In the genomic region with DNA sequence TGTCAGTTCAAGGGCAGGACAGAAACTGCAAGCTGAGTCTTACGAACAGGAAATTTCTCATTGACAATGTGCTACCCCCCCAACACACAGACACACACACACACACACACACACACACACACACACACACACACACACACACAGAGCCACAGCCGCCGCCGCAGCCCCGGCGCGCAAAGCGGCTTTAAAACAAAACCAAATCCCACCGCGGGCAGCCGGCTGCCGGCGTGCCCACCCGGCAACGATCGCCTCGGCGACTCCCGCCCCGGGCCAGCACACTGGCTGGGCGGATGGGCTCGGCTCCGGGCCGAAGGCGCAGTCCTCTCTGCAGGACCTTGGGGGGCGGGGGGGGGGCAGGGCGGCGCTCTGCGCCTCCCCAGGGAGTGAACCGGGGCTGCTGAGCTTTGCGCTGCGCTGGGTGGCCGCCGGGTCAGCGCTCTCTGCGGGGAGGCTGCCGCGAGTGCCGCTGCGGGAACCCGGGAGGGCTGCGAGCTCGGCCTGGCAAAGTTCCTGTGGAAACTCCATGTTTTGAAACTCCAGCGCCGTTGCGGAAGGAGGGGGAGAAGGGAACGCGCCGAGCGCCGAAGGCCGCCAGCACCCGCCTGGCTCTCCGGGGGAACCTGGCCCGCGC, we compare ENCODE assay signal across 8 mouse cellular contexts.
A peak's percentile ranks its signal among the peaks of the same experiment; 100 is the strongest.
DNase-seq lines count a peak whose midpoint lies in the region; ATAC-seq and TF ChIP-seq lines count a peak whose summit lies in the region.

No protein-coding gene starts in this region.

- intact Hi-C loops in heart, postnatal 10 days (cut with DNase I), result no loop called here

- peak overlapping the region; percentile 89 for H3K27ac ChIP-seq in embryonic facial prominence, embryonic 13.5 days
- peak overlapping the region; percentile 91 for H3K27ac ChIP-seq in midbrain, embryonic 10.5 days (replicated peaks)
- H3K27ac ChIP-seq in stomach, postnatal 0 days (replicated peaks), result peak overlapping the region; percentile 94

- peaks cover 28% of the 10 kb centered on the region for H3K4me1 ChIP-seq in embryonic facial prominence, embryonic 13.5 days
- peaks cover 57% of the 10 kb centered on the region for H3K4me1 ChIP-seq in midbrain, embryonic 10.5 days
- no peaks in the 10 kb centered on the region for H3K4me1 ChIP-seq in stomach, postnatal 0 days (replicated peaks; ENCODE audit: control insufficient read depth, insufficient read depth)

- TF ChIP-seq CTCF in stomach, postnatal 0 days (IDR thresholded peaks at IDR 0.05; ENCODE audit: low read depth), result no peak

- no peak; the same call in 1 of the 2 replicates for ATAC-seq in embryonic facial prominence, embryonic 13.5 days (ENCODE audit: insufficient number of reproducible peaks, insufficient read depth, low FRiP score, low TSS enrichment, low read depth)
- ATAC-seq in stomach, postnatal 0 days (ENCODE audit: low FRiP score, low TSS enrichment), result no peak

- no peak for TF ChIP-seq EP300 in stomach, postnatal 0 days (optimal IDR thresholded peaks at IDR 0.05)

- peak overlapping the region; percentile 85 for H3K4me2 ChIP-seq in embryonic facial prominence, embryonic 13.5 days
- peak overlapping the region; percentile 79 for H3K4me2 ChIP-seq in stomach, postnatal 0 days (replicated peaks; ENCODE audit: low read depth)

- H3K9me3 ChIP-seq in embryonic facial prominence, embryonic 13.5 days, result no peaks in the 10 kb centered on the region
- H3K9me3 ChIP-seq in midbrain, embryonic 10.5 days (replicated peaks), result no peaks in the 10 kb centered on the region; the same call in 1 of the 2 replicates
- no peaks in the 10 kb centered on the region for H3K9me3 ChIP-seq in stomach, postnatal 0 days (ENCODE audit: control insufficient read depth, low read length)

- H3K27me3 ChIP-seq in embryonic facial prominence, embryonic 13.5 days, result peaks cover 79% of the 10 kb centered on the region
- H3K27me3 ChIP-seq in midbrain, embryonic 10.5 days (ENCODE audit: low read depth, poor library complexity, severe bottlenecking), result peaks cover 100% of the 10 kb centered on the region
- no peaks in the 10 kb centered on the region for H3K27me3 ChIP-seq in stomach, postnatal 0 days (ENCODE audit: control insufficient read depth, insufficient read depth, low read length)

- DNase-seq in adrenal gland, adult (ENCODE audit: inconsistent age in 2 of 2, low spot score in 1 of 2), result peak; percentile 62 to 85
- no peak for DNase-seq in adrenal gland, adult 8-10 months
- DNase-seq in MN1 (ENCODE audit: low spot score), result peak; percentile 50
- DNase-seq in heart, postnatal 10 days, result peak; percentile 61
- DNase-seq in kidney, postnatal 4 days, result peak; percentile 60 to 74
- DNase-seq in midbrain, embryonic 10.5 days (ENCODE audit: low spot score), result peak; percentile 54
- DNase-seq in stomach, postnatal 0 days (ENCODE audit: low spot score), result peak; percentile 60

- 5% methylated on average over 44 of the region's 56 CpGs for WGBS in embryonic facial prominence, embryonic 13.5 days
- WGBS in midbrain, embryonic 10.5 days, result 1% methylated on average over 46 of the region's 56 CpGs
- WGBS in stomach, postnatal 0 days, result 4% methylated on average over 23 of the region's 56 CpGs

- H3K4me3 ChIP-seq in embryonic facial prominence, embryonic 13.5 days, result peak overlapping the region; percentile 50
- peak overlapping the region; percentile 66 for H3K4me3 ChIP-seq in midbrain, embryonic 10.5 days
- peak overlapping the region; percentile 55 for H3K4me3 ChIP-seq in stomach, postnatal 0 days (ENCODE audit: low read depth, low read length)

- H3K36me3 ChIP-seq in embryonic facial prominence, embryonic 13.5 days, result no peaks in the 10 kb centered on the region
- H3K36me3 ChIP-seq in midbrain, embryonic 10.5 days, result peaks cover 6% of the 10 kb centered on the region
- H3K36me3 ChIP-seq in stomach, postnatal 0 days (ENCODE audit: control insufficient read depth, insufficient read depth, low read length), result no peaks in the 10 kb centered on the region

- H3K9ac ChIP-seq in embryonic facial prominence, embryonic 13.5 days, result peak overlapping the region; percentile 73
- peak overlapping the region; percentile 77 for H3K9ac ChIP-seq in stomach, postnatal 0 days (ENCODE audit: low read length)
